ENCODE assay signal across 11 mouse cellular contexts in genomic region chrX:169794831-169795311, GRCm38 (mm10). TPM values are rescaled to one million over a fixed set of nuclear protein-coding genes. Genes with fewer than 3 reads are reported as not detected.
DNase-seq lines count a peak whose midpoint lies in the region; ATAC-seq and TF ChIP-seq lines count a peak whose summit lies in the region.
"Had no signal": no experiment of that assay in that cellular context is flagged by ENCODE, and none has a peak within 500 bp of the region (broad histone marks: within the 10 kb centered on the region; RNA-seq: fewer than 3 reads in every experiment).

No protein-coding gene starts in this region.

- peak; percentile 32 for DNase-seq in gastrocnemius, adult 2 months
- DNase-seq in gastrocnemius, postnatal 14 days = no peak
- DNase-seq in 3134 (ENCODE audit: extremely low read depth, insufficient read length, low spot score) = peak; percentile 75
- peak; percentile 63 for DNase-seq in adrenal gland, postnatal 10 days
- DNase-seq in kidney, postnatal 36 days = peak; percentile 11 to 29
- no peak for DNase-seq in B cell, adult 2 months
- no peak for DNase-seq in urinary bladder, postnatal 25 days (ENCODE audit: low spot score)
- DNase-seq: heart, postnatal 14 days; left cerebral cortex, postnatal 4 days had no signal

- no peak for TF ChIP-seq CTCF in gastrocnemius, adult 2 months (IDR thresholded peaks at IDR 0.05)

- ATAC-seq in monocyte, adult 5-6 weeks (replicated peaks; ENCODE audit: insufficient number of reproducible peaks, low FRiP score, low TSS enrichment, poor library complexity, severe bottlenecking) = no peak

- no peak overlapping the region for H3K4me3 ChIP-seq in gastrocnemius, adult 2 months
- H3K4me3 ChIP-seq: megakaryocyte, embryonic 14.5 days had no signal

- intact Hi-C loops in gastrocnemius, adult 2 months (cut with DNase I) = loop anchor here (5.0 kb wide), 2 partner anchors 87 to 182 kb away; no protein-coding TSS in a partner anchor
- intact Hi-C loops in gastrocnemius, postnatal 14 days (cut with DNase I; ENCODE audit: low total_unique reads) = no loop called here

- no peak overlapping the region for H3K27ac ChIP-seq in gastrocnemius, adult 2 months

RNA-seq across cellular contexts. Expression of gene 4933400A11Rik, which starts 15.4 kb away (rescaled TPM):
- total RNA-seq in gastrocnemius, adult 2 months (2021) = not detected
- not detected for total RNA-seq in gastrocnemius, postnatal 14 days (2021)
- not detected for total RNA-seq in adrenal gland, postnatal 10 days (2021)
- total RNA-seq in monocyte, adult 5-6 weeks (2017) = not detected in 3 replicates
- total RNA-seq: heart, postnatal 14 days; left cerebral cortex, postnatal 4 days had no signal

Comparison
In these comparisons a context has a peak if more than half of its experiments do, and no peak if none do; other contexts are left out.
1. DNase-seq: peak in gastrocnemius, adult 2 months (single experiment), 3134 (single experiment), adrenal gland, postnatal 10 days (single experiment) and kidney, postnatal 36 days (2 of 2); none in gastrocnemius, postnatal 14 days (single experiment), B cell, adult 2 months (0 of 2) and urinary bladder, postnatal 25 days (single experiment).